Mouse (Mus musculus) testis, adult 2 months (tissue): ENCODE measurements around the gene Usf1. TPM values are rescaled to one million over a fixed set of nuclear protein-coding genes. Genes with fewer than 3 reads are reported as not detected.

ENCODE experiments used
- H3K27ac ChIP-seq: fragments of 200-500 bp; 2 replicates; pipeline ENCODE4 v1.5.1; 2012; ENCODE audit warnings: low read depth, low read length; ENCODE audit not compliant: control insufficient read depth, insufficient read depth
- H3K27me3 ChIP-seq: fragments of 200-500 bp; 2 replicates; pipeline ENCODE4 v1.6.1; 2012; ENCODE audit warnings: mild to moderate bottlenecking, low read length, moderate library complexity; ENCODE audit not compliant: control insufficient read depth, insufficient read depth
- H3K36me3 ChIP-seq: fragments of 200-500 bp; 2 replicates; pipeline ENCODE4 v1.6.1; 2012; ENCODE audit warnings: mild to moderate bottlenecking, low read length; ENCODE audit not compliant: control insufficient read depth, insufficient read depth
- H3K4me1 ChIP-seq: fragments of 200-500 bp; 2 replicates; pipeline ENCODE4 v1.6.1; 2012; ENCODE audit warnings: low read length; ENCODE audit not compliant: control insufficient read depth, insufficient read depth
- H3K4me3 ChIP-seq: fragments of 200-500 bp; 2 replicates; pipeline ENCODE4 v1.5.1; 2012; ENCODE audit warnings: low read depth, mild to moderate bottlenecking, low read length, moderate library complexity, mixed read lengths; ENCODE audit not compliant: control insufficient read depth
- CTCF ChIP-seq: fragments of 200-500 bp; IDR thresholded peaks from 2 replicates; pipeline ENCODE4 v1.5.1; 2012; ENCODE audit warnings: low read depth, mild to moderate bottlenecking, inconsistent platforms, low read length, moderate library complexity; ENCODE audit not compliant: control insufficient read depth, insufficient read depth, insufficient replicate concordance
- POLR2A ChIP-seq: fragments of 200-500 bp; IDR thresholded peaks from 2 replicates; pipeline ENCODE4 v1.6.1; 2012; ENCODE audit warnings: low read depth, mild to moderate bottlenecking, inconsistent platforms, low read length, moderate library complexity; ENCODE audit not compliant: control insufficient read depth
- polyA plus RNA-seq: library from polyadenylated mRNA; depleted of rRNA; stranded (reverse); fragments of >200 nt; gene quantifications from 2 replicates; pipeline ENCODE4 v1.2.3, GENCODE M21; 2012

Gene Usf1
- polyA plus RNA-seq, 1 experiment: 28.8 TPM

DNA sequence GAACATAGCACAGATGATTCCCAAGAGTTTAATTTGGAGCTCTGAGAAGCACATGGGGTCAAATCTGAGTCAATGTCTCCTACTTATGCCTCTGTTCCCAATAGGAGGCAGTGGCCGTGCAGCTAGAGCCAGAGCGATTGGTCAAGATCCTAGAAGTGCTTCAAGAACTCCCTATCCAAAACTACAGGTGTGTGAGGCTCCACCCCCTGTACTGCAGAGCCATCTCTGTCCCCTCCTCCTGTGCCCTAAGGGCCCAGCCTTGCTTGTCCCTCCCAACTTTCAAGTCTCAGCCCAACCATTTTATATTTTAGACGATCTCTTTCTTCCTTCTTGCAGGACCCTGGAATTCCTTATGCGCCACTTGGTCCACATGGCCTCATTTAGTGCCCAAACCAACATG, 9.3 kb upstream of the Usf1 start:
- TF ChIP-seq CTCF (no peak), POLR2A (no peak)
- no peaks in the 10 kb centered on the region for H3K36me3 ChIP-seq
- no peak overlapping the region for H3K4me3 ChIP-seq
- no peak overlapping the region for H3K27ac ChIP-seq
- no peaks in the 10 kb centered on the region for H3K27me3 ChIP-seq
- H3K4me1 ChIP-seq: no peaks in the 10 kb centered on the region

DNA sequence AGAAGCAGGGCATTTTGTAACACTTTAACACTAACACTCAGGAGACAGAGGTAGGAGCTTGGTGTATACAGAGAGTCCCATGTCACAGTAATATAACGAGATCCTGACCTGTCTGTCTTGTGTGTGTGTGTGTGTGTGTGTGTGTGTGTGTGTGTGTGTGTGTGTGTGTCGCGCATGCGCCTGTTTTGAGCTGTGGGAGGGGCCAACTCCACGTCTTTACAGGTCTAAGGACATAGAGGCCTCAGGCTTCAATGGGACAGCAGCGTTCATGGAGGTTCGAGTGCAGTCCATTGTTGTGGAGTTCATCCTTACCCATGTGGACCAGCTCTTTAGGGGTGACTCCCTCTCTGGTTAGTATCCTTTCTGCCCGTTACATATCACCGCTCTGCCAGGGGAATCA, 8.1 kb upstream of the Usf1 start:
- H3K4me1 ChIP-seq: no peaks in the 10 kb centered on the region

DNA sequence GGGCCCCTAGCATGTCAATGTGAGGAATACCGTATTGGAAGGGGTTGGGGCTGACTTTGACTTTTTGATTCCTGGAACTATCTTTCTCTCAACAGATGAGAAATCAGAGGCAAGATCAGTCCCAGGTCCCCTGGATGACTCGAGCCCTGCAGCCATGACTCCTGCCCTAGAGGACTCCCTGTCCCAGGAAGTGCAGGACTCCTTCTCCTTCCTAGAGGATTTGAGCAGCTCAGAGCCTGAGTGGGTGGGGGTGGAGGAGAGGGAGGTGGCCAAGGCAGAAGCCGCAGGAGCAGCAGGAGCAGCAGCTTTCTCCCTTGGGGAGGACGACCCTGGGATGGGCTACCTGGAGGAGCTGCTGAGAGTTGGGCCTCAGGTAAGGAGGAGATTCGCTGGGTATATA, 3.9 kb upstream of the Usf1 start:
- Histone ChIP-seq H3K27me3 (no peaks in the 10 kb centered on the region), H3K4me3 (no peak overlapping the region), H3K27ac (no peak overlapping the region), H3K4me1 (peaks cover 5% of the 10 kb centered on the region), H3K36me3 (no peaks in the 10 kb centered on the region)
- TF ChIP-seq POLR2A: no peak
- no peak for TF ChIP-seq CTCF

More for the DNA sequence above, 8.1 kb upstream of the Usf1 start:
- Histone ChIP-seq H3K36me3 (no peaks in the 10 kb centered on the region), H3K27ac (no peak overlapping the region), H3K27me3 (no peaks in the 10 kb centered on the region), H3K4me3 (no peak overlapping the region)
- TF ChIP-seq CTCF: no peak
- TF ChIP-seq POLR2A: no peak

DNA sequence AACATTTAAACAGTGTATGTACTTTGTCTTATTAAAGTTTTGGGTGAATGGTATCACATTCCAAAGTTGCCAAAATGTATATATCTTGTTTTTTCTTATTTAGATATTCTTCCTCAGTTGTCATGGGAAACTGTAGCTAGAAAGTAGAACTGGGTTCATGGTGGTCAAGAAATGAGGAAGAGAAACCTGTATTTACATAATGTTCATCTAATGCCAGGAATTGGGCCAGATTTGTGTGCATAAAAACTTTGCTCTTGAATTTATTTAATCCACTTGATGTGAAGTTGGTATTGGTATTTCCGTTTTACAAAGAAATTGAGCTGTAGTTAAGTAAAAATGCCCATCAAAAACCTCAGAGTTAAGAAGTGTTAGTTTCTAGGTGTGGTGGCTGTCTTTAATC, 882 bp upstream of the Usf1 start:
- no peak overlapping the region for H3K4me3 ChIP-seq
- peaks cover 16% of the 10 kb centered on the region for H3K4me1 ChIP-seq
- no peaks in the 10 kb centered on the region for H3K27me3 ChIP-seq
- no peak overlapping the region for H3K27ac ChIP-seq
- TF ChIP-seq POLR2A: no peak
- TF ChIP-seq CTCF: no peak
- H3K36me3 ChIP-seq: no peaks in the 10 kb centered on the region

DNA sequence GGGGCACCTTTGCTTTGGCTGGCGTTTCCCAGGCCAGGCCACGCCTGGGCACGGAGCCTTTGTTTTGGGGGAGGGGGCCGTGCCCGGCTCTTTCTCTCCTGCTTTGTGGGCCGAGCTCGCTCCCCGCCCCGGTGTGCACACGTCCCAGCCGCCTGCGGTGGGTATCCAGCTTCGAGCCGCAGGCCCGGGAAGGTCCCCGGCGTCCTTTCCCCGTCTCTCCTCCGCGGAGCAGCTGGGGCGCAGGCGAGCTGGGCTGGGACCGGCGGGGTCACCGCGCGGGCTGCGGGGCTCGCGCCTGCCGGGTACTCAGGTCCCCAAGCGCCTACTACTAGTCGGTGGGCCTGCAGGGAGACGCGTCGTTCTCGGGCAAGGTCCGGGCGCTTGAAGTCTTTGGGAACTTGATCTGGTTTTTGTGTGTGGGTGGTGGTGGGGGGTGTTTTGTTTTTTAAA, 404 bp downstream of the Usf1 start:
- H3K4me3 ChIP-seq: peak overlapping the region; percentile 78
- no peak for TF ChIP-seq POLR2A
- TF ChIP-seq CTCF: no peak
- peaks cover 16% of the 10 kb centered on the region for H3K4me1 ChIP-seq
- no peaks in the 10 kb centered on the region for H3K36me3 ChIP-seq
- H3K27ac ChIP-seq: peak overlapping the region; percentile 25
- no peaks in the 10 kb centered on the region for H3K27me3 ChIP-seq

DNA sequence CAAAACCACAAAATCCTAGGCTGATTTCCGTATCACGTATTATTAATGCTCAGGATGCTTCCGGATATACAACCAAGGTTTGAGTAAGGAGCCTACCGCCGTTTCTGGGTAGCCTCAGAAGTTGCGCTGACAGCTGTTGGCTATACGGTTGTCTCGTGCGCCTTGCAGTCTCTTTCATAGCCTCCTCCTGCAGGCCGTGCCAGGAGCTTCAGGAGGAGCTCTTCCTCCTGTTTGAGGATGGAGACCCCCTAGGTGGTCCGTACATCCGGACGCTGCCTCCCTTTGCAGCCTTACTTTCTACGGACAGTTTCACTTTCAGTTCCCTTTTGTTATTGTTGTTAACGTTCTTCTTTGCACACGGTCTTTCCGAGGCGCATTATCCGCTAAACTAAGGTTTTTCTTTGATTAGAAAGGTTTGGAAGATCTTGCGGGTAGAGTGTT, 908 bp downstream of the Usf1 start:
- no peaks in the 10 kb centered on the region for H3K36me3 ChIP-seq
- TF ChIP-seq POLR2A (no peak), CTCF (no peak)
- H3K4me1 ChIP-seq: peaks cover 16% of the 10 kb centered on the region
- peak overlapping the region; percentile 25 for H3K27ac ChIP-seq
- peak overlapping the region; percentile 78 for H3K4me3 ChIP-seq
- H3K27me3 ChIP-seq: no peaks in the 10 kb centered on the region

DNA sequence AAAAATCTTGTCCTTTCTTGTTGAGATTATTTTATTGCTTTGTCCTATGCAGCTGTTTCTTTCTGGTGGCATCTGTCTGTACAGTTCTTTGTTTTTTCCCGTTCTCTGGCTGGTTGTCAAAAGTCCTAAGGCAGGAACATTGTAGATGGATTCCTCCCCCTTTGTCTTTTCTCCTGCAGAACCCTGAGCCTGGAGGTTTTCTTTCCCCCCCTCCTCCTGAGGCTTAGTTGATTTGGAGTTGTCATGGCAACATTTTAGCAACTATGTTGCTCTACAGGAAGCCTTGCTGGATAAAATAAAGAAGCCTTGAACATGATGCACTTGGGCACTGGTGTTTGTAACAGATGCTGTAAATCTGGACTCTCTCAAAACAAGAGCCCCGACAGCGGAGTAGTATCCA, 1.3 kb downstream of the Usf1 start:
- no peak for TF ChIP-seq CTCF
- no peak for TF ChIP-seq POLR2A
- H3K4me1 ChIP-seq: peaks cover 16% of the 10 kb centered on the region
- H3K27ac ChIP-seq: peak overlapping the region; percentile 25
- H3K4me3 ChIP-seq: peak overlapping the region; percentile 78; the same call in 1 of the 2 replicates
- no peaks in the 10 kb centered on the region for H3K27me3 ChIP-seq
- H3K36me3 ChIP-seq: no peaks in the 10 kb centered on the region

DNA sequence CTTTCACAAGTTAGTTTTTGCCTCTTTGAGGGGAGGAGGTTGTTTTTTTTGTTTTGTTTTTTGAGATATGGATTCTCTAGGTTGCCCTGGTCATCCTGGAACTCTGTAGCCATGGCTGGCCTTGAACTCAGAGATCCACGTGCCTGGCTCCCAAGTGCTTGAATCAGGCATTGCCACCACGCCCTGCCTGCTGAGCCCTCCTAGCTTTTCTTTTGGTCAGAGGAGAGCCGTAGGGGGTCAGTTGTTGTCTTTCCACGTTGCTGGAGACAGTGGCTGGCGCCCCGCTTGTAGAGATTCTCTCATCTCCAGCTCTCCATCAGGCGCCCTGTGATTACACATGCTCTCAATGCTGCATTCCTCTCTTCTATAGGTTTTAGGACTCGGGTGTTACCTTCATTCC, 2.5 kb downstream of the Usf1 start:
- Histone ChIP-seq H3K4me1 (peaks cover 16% of the 10 kb centered on the region), H3K27ac (no peak overlapping the region; the same call in 1 of the 2 replicates), H3K4me3 (no peak overlapping the region), H3K36me3 (no peaks in the 10 kb centered on the region), H3K27me3 (no peaks in the 10 kb centered on the region)
- TF ChIP-seq CTCF (no peak), POLR2A (no peak)
